Mouse (Mus musculus): ENCODE measurements at regions not wholly inside any gene's neighbourhood (a gene's known extent, or its start where the extent isn't known, plus 50 kb on each side); places are given as distances from the start of the nearest gene placed in this dataset.
"Not testable (repeated sequence)": the region's sequence is repeated elsewhere in the genome, so short reads cannot be mapped to it uniquely, and the experiment has no call there.

- DNase-seq (ENCODE audit: low spot score) = no peak
These were observed 54.4 kb upstream of the Tcf12 start for GRCm38 (mm10) chr9:72166084-72166483.

- peak; percentile 42 for DNase-seq (ENCODE audit: low spot score)
These were observed 54.9 kb upstream of the Tcf12 start for GRCm38 (mm10) chr9:72166611-72167010.

GRCm38 (mm10) chr9:72169231-72169630, 57.6 kb upstream of the Tcf12 start:
- DNase-seq (ENCODE audit: low spot score) = peak; percentile 45

GRCm38 (mm10) chr9:72169728-72170188, 58.1 kb upstream of the Tcf12 start:
- no peak for DNase-seq (ENCODE audit: low spot score)

- DNase-seq (ENCODE audit: low spot score) = peak; percentile 28
These were observed 58.6 kb upstream of the Tcf12 start for GRCm38 (mm10) chr9:72170235-72170634.

- no peak for DNase-seq (ENCODE audit: low spot score)
These were observed 60.7 kb upstream of the Tcf12 start for GRCm38 (mm10) chr9:72172331-72172730.

GRCm38 (mm10) chr9:72180972-72181371, 69.3 kb upstream of the Tcf12 start:
- DNase-seq (ENCODE audit: low spot score) = no peak

- no peak for DNase-seq (ENCODE audit: low spot score)
These were observed 71.7 kb upstream of the Tcf12 start for GRCm38 (mm10) chr9:72183336-72183735.

- no peak for DNase-seq (ENCODE audit: low spot score)
These were observed 72.3 kb upstream of the Tcf12 start for GRCm38 (mm10) chr9:72183925-72184324.

- no peak for DNase-seq (ENCODE audit: low spot score)
These were observed 78.2 kb upstream of the Tcf12 start for GRCm38 (mm10) chr9:72189867-72190266.

- no peak for DNase-seq (ENCODE audit: low spot score)
These were observed 79.0 kb upstream of the Tcf12 start for GRCm38 (mm10) chr9:72190631-72191030.

- DNase-seq (ENCODE audit: low spot score) = no peak
These were observed 79.4 kb upstream of the Tcf12 start for GRCm38 (mm10) chr9:72191091-72191490.

GRCm38 (mm10) chr9:72192051-72192952, 80.6 kb upstream of the Tcf12 start:
- peak; percentile 27 for DNase-seq (ENCODE audit: low spot score)

GRCm38 (mm10) chr9:72192953-72193337, 81.3 kb upstream of the Tcf12 start:
- DNase-seq (ENCODE audit: low spot score) = not testable (repeated sequence)

- no peak for DNase-seq (ENCODE audit: low spot score)
These were observed 79.3 kb upstream of the Zfp280d start for GRCm38 (mm10) chr9:72195348-72195747.

GRCm38 (mm10) chr9:72196626-72197330, 77.9 kb upstream of the Zfp280d start:
- DNase-seq (ENCODE audit: low spot score) = no peak

GRCm38 (mm10) chr9:72197331-72197732, 77.3 kb upstream of the Zfp280d start:
- no peak for DNase-seq (ENCODE audit: low spot score)

GRCm38 (mm10) chr9:72198976-72199375, 75.7 kb upstream of the Zfp280d start:
- no peak for DNase-seq (ENCODE audit: low spot score)

- no peak for DNase-seq (ENCODE audit: low spot score)
These were observed 70.2 kb upstream of the Zfp280d start for GRCm38 (mm10) chr9:72204357-72204905.

- DNase-seq (ENCODE audit: low spot score) = peak; percentile 82
These were observed 68.8 kb upstream of the Zfp280d start for GRCm38 (mm10) chr9:72205815-72206214.

GRCm38 (mm10) chr9:72206911-72207310, 67.7 kb upstream of the Zfp280d start:
- DNase-seq (ENCODE audit: low spot score) = no peak

GRCm38 (mm10) chr9:72208296-72208695, 66.4 kb upstream of the Zfp280d start:
- peak; percentile 32 for DNase-seq (ENCODE audit: low spot score)
